Mouse (Mus musculus) cerebellum, adult 2 months (tissue): ENCODE results near the gene Mga.

Experiments
- CTCF ChIP-seq: fragments of 200-500 bp; IDR thresholded peaks from 2 replicates; pipeline ENCODE4 v1.5.1; 2011; ENCODE audit warnings: low read depth, mild to moderate bottlenecking, control low read depth, low read length, moderate library complexity, borderline replicate concordance; ENCODE audit not compliant: insufficient read depth
- POLR2A ChIP-seq: fragments of 200-500 bp; IDR thresholded peaks from 2 replicates; pipeline ENCODE4 v1.6.1; 2011; ENCODE audit warnings: low read length, control low read depth, borderline replicate concordance; ENCODE audit not compliant: insufficient read depth

- peak; percentile 64; the same call in 1 of the 2 replicates for TF ChIP-seq POLR2A
- no peak for TF ChIP-seq CTCF
Measured at GRCm38 (mm10) chr2:119872371-119873104, 24.5 kb upstream of the Mga start.
